Mouse (Mus musculus) small intestine, adult 2 months (tissue): Measurements from ENCODE around the gene Traip.

ENCODE experiments used
- CTCF ChIP-seq: fragments of 200-500 bp; IDR thresholded peaks from 2 replicates; pipeline ENCODE4 v1.5.1; 2012; ENCODE audit warnings: low read depth, mild to moderate bottlenecking, control low read depth, inconsistent platforms, low read length, moderate library complexity, mixed read lengths; ENCODE audit not compliant: insufficient replicate concordance, insufficient read length; ENCODE audit errors: extremely low read depth
- POLR2A ChIP-seq: fragments of 200-500 bp; IDR thresholded peaks from 2 replicates; pipeline ENCODE4 v1.6.1; 2012; ENCODE audit warnings: low read depth, mild to moderate bottlenecking, control low read depth, inconsistent platforms, low read length, moderate library complexity

- TF ChIP-seq CTCF (no peak), POLR2A (no peak)
Observed at GRCm38 (mm10) chr9:107926920-107927420, 23.0 kb upstream of the Traip start.
